Mouse (Mus musculus): Measurements from ENCODE around the gene Col19a1. TPM values are rescaled to one million over a fixed set of nuclear protein-coding genes. Genes with fewer than 3 reads are reported as not detected.

The Col19a1 gene
- polyA plus RNA-seq, 1 experiment = not detected

GRCm38 (mm10) chr1:24316490-24316889 is 270.8 kb downstream of the Col19a1 start:
- Histone ChIP-seq H3K4me3 (ENCODE audit: low read depth, low read length) (no peak overlapping the region), H3K36me3 (ENCODE audit: control insufficient read depth, insufficient read depth, low read length) (no peaks in the 10 kb centered on the region), H3K4me1 (ENCODE audit: control insufficient read depth, insufficient read depth, insufficient read length, low read length) (no peaks in the 10 kb centered on the region), H3K27me3 (ENCODE audit: control insufficient read depth, insufficient read depth, low read length) (no peaks in the 10 kb centered on the region), H3K27ac (ENCODE audit: insufficient read depth, low read depth, low read length) (no peak overlapping the region)
- TF ChIP-seq POLR2A (IDR thresholded peaks at IDR 0.05; ENCODE audit: low read depth, low read length) (no peak), CTCF (IDR thresholded peaks at IDR 0.05; ENCODE audit: extremely low read depth, insufficient read length, insufficient replicate concordance, low read depth, low read length) (no peak)
- WGBS = 84% methylated on average over 3 of the region's 3 CpGs

DNA sequence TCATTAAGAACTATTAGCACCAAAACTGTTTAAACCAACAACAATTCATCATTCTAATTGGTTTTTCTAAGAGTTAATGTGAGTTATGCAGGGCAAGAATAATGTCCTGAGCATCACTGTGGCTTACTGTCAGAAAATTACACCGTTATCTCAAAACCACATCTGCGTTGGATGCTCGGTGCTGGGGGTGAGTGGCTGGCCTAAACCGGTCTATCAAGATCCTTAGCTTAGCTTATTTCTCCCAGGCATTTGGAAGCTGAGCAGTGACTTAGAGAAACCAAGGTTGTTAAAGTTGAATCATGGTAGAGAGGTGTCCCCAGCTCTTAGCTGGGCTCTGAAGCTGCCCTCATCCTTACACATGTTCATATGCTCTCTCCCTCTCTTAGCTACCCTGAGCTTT is 276.4 kb downstream of the Col19a1 start:
- no peaks in the 10 kb centered on the region for H3K36me3 ChIP-seq (ENCODE audit: control insufficient read depth, insufficient read depth, low read length)

DNA sequence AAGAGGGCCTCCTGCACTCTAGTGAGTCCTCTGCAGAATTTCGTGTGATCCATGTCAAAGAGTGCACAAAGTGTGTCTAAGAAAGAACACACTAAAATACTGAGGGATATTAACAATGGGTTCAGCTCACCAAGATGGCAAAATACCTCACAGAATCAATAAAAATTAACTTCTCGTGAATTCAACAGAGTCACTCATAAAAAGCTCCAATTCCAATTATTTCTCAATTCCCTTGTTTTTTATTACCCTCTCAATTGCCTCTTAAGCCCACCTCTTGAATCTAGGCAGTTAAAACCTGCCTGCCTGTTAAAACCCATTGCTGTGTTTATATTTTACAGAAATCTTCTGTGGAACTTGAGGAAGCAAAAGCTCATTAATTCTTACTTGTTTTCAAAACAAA is 277.1 kb downstream of the Col19a1 start:
- H3K27ac ChIP-seq (ENCODE audit: insufficient read depth, low read depth, low read length) = no peak overlapping the region
- no peak for TF ChIP-seq POLR2A (IDR thresholded peaks at IDR 0.05; ENCODE audit: low read depth, low read length)
- TF ChIP-seq CTCF (IDR thresholded peaks at IDR 0.05; ENCODE audit: extremely low read depth, insufficient read length, insufficient replicate concordance, low read depth, low read length) = no peak
- 44% methylated on average over 2 of the region's 2 CpGs for WGBS
- no peak overlapping the region for H3K4me3 ChIP-seq (ENCODE audit: low read depth, low read length)
- no peaks in the 10 kb centered on the region for H3K36me3 ChIP-seq (ENCODE audit: control insufficient read depth, insufficient read depth, low read length)
- H3K4me1 ChIP-seq (ENCODE audit: control insufficient read depth, insufficient read depth, insufficient read length, low read length) = no peaks in the 10 kb centered on the region
- no peaks in the 10 kb centered on the region for H3K27me3 ChIP-seq (ENCODE audit: control insufficient read depth, insufficient read depth, low read length)

More for the DNA sequence above, 276.4 kb downstream of the Col19a1 start:
- no peak overlapping the region for H3K4me3 ChIP-seq (ENCODE audit: low read depth, low read length)
- H3K27ac ChIP-seq (ENCODE audit: insufficient read depth, low read depth, low read length) = no peak overlapping the region
- WGBS = 68% methylated on average over 4 of the region's 4 CpGs
- TF ChIP-seq CTCF (IDR thresholded peaks at IDR 0.05; ENCODE audit: extremely low read depth, insufficient read length, insufficient replicate concordance, low read depth, low read length) (no peak), POLR2A (IDR thresholded peaks at IDR 0.05; ENCODE audit: low read depth, low read length) (no peak)
- H3K4me1 ChIP-seq (ENCODE audit: control insufficient read depth, insufficient read depth, insufficient read length, low read length) = no peaks in the 10 kb centered on the region
- no peaks in the 10 kb centered on the region for H3K27me3 ChIP-seq (ENCODE audit: control insufficient read depth, insufficient read depth, low read length)

- Histone ChIP-seq H3K27me3 (ENCODE audit: control insufficient read depth, insufficient read depth, low read length) (no peaks in the 10 kb centered on the region), H3K4me3 (ENCODE audit: low read depth, low read length) (no peak overlapping the region), H3K4me1 (ENCODE audit: control insufficient read depth, insufficient read depth, insufficient read length, low read length) (no peaks in the 10 kb centered on the region), H3K36me3 (ENCODE audit: control insufficient read depth, insufficient read depth, low read length) (no peaks in the 10 kb centered on the region), H3K27ac (ENCODE audit: insufficient read depth, low read depth, low read length) (no peak overlapping the region)
- no peak for TF ChIP-seq CTCF (IDR thresholded peaks at IDR 0.05; ENCODE audit: extremely low read depth, insufficient read length, insufficient replicate concordance, low read depth, low read length)
- no peak for TF ChIP-seq POLR2A (IDR thresholded peaks at IDR 0.05; ENCODE audit: low read depth, low read length)
- 77% methylated on average over 7 of the region's 7 CpGs for WGBS
Measured at GRCm38 (mm10) chr1:24303077-24303476, 284.2 kb downstream of the Col19a1 start.

DNA sequence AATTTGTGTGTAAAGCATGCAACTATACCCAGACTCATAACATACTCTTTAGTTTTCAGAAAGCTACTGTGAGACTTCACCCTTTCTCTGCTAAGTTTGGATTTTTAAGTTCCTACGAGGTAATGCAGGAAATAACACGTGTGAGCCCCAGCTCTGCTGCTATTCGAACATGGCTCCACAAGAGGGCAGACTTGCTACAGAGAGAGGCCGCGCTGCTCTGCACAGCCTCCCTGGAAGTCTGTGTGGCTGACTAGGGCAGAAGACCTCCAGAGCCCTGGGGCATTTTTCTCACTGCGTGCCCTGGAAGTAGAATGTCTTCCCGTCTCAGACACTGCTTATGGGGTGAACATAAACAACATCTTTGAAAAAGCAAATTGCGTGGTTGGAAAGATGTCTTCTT is 284.6 kb downstream of the Col19a1 start:
- 24% methylated on average over 8 of the region's 8 CpGs for WGBS
- TF ChIP-seq POLR2A (IDR thresholded peaks at IDR 0.05; ENCODE audit: low read depth, low read length) = no peak
- TF ChIP-seq CTCF (IDR thresholded peaks at IDR 0.05; ENCODE audit: extremely low read depth, insufficient read length, insufficient replicate concordance, low read depth, low read length) = peak; percentile 63; the same call in 1 of the 2 replicates
- Histone ChIP-seq H3K4me3 (ENCODE audit: low read depth, low read length) (no peak overlapping the region), H3K36me3 (ENCODE audit: control insufficient read depth, insufficient read depth, low read length) (no peaks in the 10 kb centered on the region), H3K4me1 (ENCODE audit: control insufficient read depth, insufficient read depth, insufficient read length, low read length) (no peaks in the 10 kb centered on the region), H3K27ac (ENCODE audit: insufficient read depth, low read depth, low read length) (no peak overlapping the region), H3K27me3 (ENCODE audit: control insufficient read depth, insufficient read depth, low read length) (no peaks in the 10 kb centered on the region)

- Histone ChIP-seq H3K27ac (ENCODE audit: insufficient read depth, low read depth, low read length) (no peak overlapping the region), H3K4me3 (ENCODE audit: low read depth, low read length) (no peak overlapping the region), H3K36me3 (ENCODE audit: control insufficient read depth, insufficient read depth, low read length) (no peaks in the 10 kb centered on the region), H3K27me3 (ENCODE audit: control insufficient read depth, insufficient read depth, low read length) (no peaks in the 10 kb centered on the region), H3K4me1 (ENCODE audit: control insufficient read depth, insufficient read depth, insufficient read length, low read length) (peaks cover 3% of the 10 kb centered on the region; the same call in 1 of the 2 replicates)
- TF ChIP-seq CTCF (IDR thresholded peaks at IDR 0.05; ENCODE audit: extremely low read depth, insufficient read length, insufficient replicate concordance, low read depth, low read length) = no peak
- no peak for TF ChIP-seq POLR2A (IDR thresholded peaks at IDR 0.05; ENCODE audit: low read depth, low read length)
- 88% methylated on average over 3 of the region's 3 CpGs for WGBS
Measured at GRCm38 (mm10) chr1:24300700-24301099, 286.6 kb downstream of the Col19a1 start.

- WGBS = 25% methylated on average over 7 of the region's 7 CpGs
- Histone ChIP-seq H3K36me3 (ENCODE audit: control insufficient read depth, insufficient read depth, low read length) (no peaks in the 10 kb centered on the region), H3K4me3 (ENCODE audit: low read depth, low read length) (no peak overlapping the region), H3K27me3 (ENCODE audit: control insufficient read depth, insufficient read depth, low read length) (no peaks in the 10 kb centered on the region), H3K4me1 (ENCODE audit: control insufficient read depth, insufficient read depth, insufficient read length, low read length) (peaks cover 17% of the 10 kb centered on the region; the same call in 1 of the 2 replicates), H3K27ac (ENCODE audit: insufficient read depth, low read depth, low read length) (peak overlapping the region; percentile 97)
- TF ChIP-seq POLR2A (IDR thresholded peaks at IDR 0.05; ENCODE audit: low read depth, low read length) (no peak), CTCF (IDR thresholded peaks at IDR 0.05; ENCODE audit: extremely low read depth, insufficient read length, insufficient replicate concordance, low read depth, low read length) (no peak)
Measured at GRCm38 (mm10) chr1:24294979-24295942, 292.0 kb downstream of the Col19a1 start.

Measured in small intestine, adult 2 months (tissue).